Mouse (Mus musculus): Measurements from ENCODE around the gene A530016L24Rik. TPM values are rescaled to one million over a fixed set of nuclear protein-coding genes. Genes with fewer than 3 reads are reported as not detected.

A530016L24Rik gene
- polyA plus RNA-seq, 1 experiment, result 4.3 TPM

DNA sequence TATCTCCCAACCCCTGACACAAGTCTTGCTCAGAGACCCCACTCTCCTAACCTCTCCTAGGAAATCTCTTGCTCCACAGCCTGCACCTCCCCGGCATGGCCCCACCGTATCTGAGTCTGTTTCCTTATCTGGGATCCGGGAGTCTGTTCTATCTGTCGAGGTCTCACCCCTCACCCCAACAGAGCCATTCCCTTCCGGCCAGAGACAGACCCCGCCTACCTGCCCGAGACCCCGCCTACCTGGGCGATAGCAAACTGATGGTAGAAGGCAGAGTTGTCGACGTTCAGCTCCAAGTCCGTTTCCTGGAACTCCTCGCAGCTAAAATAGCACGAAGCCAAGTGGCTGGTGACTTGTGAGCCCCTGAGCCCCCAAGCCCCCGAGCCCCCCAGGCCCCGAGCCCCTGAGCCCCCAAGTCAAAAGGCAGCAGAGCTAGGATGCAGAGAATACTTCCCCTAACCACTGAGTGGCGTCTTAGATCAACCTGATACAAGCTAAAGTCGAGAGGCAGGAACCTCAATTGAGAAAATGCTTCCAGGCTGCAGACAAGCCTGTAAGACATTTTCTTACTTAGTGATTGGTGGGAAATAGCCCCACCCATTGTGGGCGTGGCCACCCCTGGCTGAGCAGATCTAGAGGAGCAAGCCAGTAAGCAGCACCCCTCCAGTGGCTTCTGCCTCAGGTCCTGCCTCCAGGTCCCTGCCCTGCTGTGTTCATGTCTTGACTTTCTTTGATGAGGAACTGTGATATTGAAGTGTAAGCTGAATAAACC is 13.9 kb downstream of the A530016L24Rik start:
- no peak for DNase-seq (ENCODE audit: low spot score)

- DNase-seq (ENCODE audit: low spot score), result no peak
Observed at GRCm38 (mm10) chr12:112506267-112506666, 17.0 kb downstream of the A530016L24Rik start.

DNA sequence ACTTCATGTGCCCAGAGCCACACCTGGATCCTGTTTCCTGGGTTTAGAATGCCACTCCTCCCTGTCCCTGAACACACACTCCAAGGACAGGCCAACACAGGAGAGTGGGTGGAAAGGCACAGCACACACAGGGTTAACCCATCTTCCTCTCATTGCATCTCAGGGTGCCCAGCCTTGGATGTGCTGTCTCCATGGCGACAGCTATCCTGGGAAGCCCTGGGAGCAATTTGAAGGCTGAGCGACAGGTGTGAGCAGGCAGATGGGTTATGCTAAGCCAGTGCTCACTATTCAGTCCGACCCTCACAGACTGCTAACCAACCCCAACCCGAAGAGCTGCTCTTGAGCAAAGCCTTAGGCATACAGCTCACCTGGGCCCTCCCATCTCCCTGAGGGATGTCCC is 18.0 kb downstream of the A530016L24Rik start:
- DNase-seq (ENCODE audit: low spot score), result no peak

- DNase-seq (ENCODE audit: low spot score), result no peak
Observed at GRCm38 (mm10) chr12:112507984-112508383, 18.7 kb downstream of the A530016L24Rik start.

DNA sequence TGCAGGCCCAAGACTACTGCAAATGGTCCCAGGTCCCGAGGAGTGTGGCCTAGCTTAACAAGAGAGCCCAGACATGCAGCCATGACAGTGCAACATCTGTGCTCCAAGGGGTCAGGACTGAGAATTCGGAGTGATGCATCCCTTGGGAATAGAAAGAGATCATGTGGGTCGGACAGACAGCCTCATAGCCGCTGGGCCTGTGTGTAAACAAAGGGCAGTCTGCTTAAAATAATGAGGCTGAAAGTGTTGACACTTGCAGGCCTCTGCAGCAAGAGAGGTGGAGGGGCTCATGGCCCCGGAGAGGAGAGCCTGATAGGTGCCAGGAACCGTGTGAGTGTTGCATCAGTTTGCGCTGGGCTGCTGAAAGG is 21.1 kb downstream of the A530016L24Rik start:
- DNase-seq (ENCODE audit: low spot score), result no peak

- no peak for DNase-seq (ENCODE audit: low spot score)
Observed at GRCm38 (mm10) chr12:112510733-112511372, 21.6 kb downstream of the A530016L24Rik start.

DNA sequence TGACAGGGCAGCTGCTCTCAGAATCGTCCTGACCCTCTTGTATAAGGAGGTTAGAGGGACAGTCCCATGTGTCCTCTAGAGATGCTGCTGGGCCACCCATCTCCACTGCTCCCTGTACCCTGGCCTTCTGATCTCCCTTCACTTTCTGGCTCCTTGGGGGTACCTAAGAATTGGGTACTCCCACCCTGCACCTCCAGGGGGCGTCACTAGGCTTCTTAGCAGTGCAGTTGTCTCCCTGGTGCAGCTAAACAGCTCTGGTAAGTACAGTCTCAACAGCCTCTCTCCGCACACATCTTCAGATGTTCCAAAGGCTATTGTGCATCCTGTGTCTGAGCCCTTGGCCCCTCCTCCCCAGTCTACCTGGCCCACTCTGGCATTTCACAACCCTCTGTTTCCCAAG is 25.6 kb downstream of the A530016L24Rik start:
- DNase-seq (ENCODE audit: low spot score), result no peak

DNA sequence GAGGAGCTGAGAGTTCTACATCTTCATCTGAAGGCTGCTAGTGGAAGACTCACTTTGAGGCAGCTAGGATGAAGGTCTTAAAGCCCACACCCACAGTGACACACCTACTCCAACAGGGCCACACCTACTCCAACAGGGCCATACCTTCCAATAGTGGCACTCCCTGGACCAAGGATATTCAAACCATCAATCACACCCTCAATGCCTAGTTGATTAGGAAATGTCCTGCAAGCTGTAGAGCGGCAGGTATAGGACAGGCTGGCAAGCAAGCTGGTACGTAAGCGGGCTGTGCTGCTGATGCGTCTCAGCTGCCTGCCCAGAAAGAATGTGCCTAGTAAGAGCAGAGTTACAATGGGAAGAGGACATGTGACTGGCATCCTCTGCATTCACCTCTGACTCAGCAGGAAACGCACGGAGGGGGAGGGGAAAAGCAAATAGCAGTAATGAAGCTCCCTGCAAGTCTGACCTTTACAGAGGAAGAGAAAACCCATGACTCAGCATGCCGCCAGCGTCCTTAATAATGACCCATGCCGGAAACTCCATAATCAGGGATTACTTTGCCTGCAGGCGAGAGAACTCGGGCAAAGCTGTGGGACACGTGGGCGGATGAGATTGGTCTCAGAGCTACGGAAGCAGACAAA is 27.6 kb downstream of the A530016L24Rik start, which contains the start of gene Tmem179:
TSS of gene Tmem179 (minus strand) at position 51 of the 641 bp plus-strand sequence.
- peak; percentile 32 for DNase-seq (ENCODE audit: low spot score)

- DNase-seq (ENCODE audit: low spot score), result no peak
Observed at GRCm38 (mm10) chr12:112518105-112518504, 28.9 kb downstream of the A530016L24Rik start.

- no peak for DNase-seq (ENCODE audit: low spot score)
Observed at GRCm38 (mm10) chr12:112533758-112534157, 44.5 kb downstream of the A530016L24Rik start.

DNA sequence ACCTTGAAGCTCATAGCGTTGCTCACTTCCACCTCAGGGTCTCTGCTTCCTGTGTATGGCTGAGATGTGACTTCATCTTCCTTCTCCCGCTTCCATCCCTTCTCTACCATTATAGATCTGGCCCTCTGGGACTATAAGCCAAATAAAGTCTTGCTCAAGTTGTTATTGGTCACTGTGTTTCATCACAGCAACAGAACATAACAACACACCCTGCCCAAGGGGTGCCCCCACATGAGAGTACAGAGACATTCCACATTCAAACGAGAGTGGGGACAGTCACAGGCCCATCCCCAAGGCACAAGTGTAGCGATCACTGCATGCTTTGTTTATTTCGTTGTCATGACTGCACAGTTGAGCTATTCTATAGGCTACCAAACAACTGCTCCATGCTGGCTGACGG is 48.0 kb downstream of the A530016L24Rik start:
- DNase-seq (ENCODE audit: low spot score), result no peak

GRCm38 (mm10) chr12:112538356-112538755 is 49.1 kb downstream of the A530016L24Rik start:
- no peak for DNase-seq (ENCODE audit: low spot score)

DNA sequence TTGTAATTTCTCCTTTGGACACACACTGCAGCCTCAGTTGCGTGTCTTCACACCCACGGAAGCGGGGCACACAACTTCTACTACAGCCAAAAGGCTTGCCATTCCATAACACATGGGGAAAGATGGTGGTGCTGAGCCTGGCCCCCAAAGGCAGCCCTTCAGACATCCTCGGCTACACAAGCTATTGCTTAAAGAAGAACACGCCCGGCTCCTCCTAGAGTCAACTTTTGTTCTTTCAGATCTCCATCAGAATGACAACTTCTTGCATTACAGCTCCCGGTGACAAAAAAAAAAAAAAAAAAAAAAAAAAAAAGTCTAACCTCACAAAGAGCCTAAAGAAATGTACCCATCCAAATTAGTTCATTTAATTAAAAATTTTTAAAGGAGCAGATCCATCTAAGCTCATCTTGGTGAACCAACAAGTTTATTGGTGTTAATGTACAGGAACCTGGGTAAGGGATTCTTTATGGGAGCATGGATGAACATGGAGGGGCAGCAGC is 50.3 kb downstream of the A530016L24Rik start:
- no peak for DNase-seq (ENCODE audit: low spot score)

DNA sequence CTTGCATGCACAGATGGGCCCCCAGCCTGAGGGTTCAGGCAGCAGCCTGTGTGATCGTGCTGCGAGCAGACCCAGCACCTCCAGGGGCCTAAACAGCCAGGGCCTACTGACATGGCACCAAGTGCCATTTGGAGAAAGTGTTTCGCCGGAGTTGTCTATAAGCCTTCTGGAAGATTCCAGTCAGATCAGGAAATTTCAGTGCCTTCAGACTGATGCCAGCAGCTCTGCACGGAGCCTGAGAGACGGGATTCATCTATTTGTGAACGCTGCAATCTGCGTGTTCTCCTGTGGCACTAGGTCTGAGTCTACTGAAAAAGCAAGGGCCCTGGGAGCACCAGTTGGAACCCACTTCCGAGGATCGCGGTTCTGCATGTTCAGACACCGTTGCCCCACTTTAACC is 51.1 kb downstream of the A530016L24Rik start:
- DNase-seq (ENCODE audit: low spot score), result no peak

- DNase-seq (ENCODE audit: low spot score), result no peak
Observed at GRCm38 (mm10) chr12:112541483-112542091, 52.3 kb downstream of the A530016L24Rik start.

GRCm38 (mm10) chr12:112542257-112542919 is 53.1 kb downstream of the A530016L24Rik start:
- no peak for DNase-seq (ENCODE audit: low spot score)

GRCm38 (mm10) chr12:112542920-112543300 is 53.7 kb downstream of the A530016L24Rik start:
- peak; percentile 86 for DNase-seq (ENCODE audit: low spot score)

GRCm38 (mm10) chr12:112543941-112544340 is 54.7 kb downstream of the A530016L24Rik start:
- DNase-seq (ENCODE audit: low spot score), result no peak

DNA sequence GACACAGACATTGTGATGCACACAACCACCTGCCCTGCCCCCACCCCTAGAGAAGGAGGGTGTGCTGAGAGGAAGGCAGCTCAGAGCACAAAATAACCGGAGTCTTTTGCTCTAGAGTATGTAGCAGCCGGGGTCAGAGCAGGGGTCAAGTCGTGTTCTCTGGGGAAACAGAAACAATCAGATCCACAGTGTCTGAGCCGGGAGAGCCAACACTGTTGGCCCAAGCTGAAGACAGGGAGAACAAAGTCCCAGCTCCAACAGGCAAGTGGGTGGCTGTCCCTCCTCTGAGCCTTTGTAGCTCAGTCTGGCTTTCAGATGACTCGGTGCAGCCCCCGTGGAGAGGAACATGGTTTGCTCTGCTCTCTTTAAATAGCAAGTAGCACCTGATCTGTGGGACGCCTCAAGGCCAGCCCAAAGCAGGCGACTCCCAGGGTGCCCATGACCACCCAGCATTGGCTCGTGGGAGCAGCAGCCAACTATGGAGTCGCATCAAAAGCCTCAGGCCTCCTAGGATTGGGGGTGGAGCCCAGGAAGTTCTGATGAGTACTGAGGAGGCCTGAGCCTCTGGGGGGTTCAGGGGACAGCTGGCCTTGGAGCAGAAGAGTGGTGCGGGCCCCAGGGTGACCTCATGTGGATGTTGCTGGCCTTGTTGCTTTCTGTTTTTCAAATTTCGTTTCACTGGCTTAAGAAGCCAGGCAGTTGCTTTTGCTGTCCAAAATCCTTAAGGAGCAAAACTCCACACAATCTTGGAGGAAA is 55.9 kb downstream of the A530016L24Rik start:
- no peak for DNase-seq (ENCODE audit: low spot score)

DNA sequence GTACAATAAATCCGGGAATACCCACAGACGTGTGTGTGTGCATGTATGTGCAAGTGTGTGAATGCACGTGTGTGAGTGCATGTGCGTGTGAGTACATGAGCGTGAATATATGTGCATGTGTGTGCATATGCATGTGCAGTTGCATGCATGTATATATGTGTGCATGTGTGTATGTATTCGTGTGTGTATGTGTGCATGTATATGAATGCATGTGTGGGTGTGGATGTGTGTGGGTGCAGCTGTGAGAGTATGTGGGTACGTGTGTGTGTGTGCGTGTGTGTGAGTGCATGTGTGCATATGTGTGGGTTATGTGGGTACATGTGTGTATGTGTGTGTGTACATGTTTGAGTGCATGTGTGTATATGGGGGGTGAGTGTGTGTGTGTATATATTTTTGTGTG is 56.9 kb downstream of the A530016L24Rik start:
- DNase-seq (ENCODE audit: low spot score), result no peak

DNA sequence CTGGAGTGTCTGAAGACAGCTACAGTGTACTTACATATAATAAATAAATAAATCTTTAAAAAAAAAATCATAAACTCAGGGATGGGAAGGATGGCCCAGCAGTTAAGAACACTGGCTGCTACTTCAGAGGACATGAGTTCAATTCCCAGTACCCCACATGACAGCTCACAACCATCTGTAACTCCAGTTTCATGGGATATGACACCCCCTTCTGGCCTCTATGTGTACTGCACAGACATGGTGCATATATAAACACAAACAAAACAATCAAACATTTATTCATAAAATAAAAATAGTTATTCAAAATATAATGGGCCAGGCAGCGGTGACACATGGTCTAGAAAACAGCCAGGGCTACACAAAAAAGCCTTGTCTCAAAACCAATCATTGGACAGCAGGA is 60.0 kb downstream of the A530016L24Rik start:
- no peak for DNase-seq (ENCODE audit: low spot score)
